Mouse (Mus musculus): ENCODE results near the gene Wnt10a.
"Not testable (repeated sequence)": the region's sequence is repeated elsewhere in the genome, so short reads cannot be mapped to it uniquely, and the experiment has no call there.

Gene Wnt10a

GRCm38 (mm10) chr1:74814931-74815647, 23.8 kb downstream of the Wnt10a start:
- no peak for DNase-seq (ENCODE audit: low spot score in 2 of 2)

GRCm38 (mm10) chr1:74815965-74816364, 24.6 kb downstream of the Wnt10a start:
- not testable (repeated sequence) for DNase-seq (ENCODE audit: low spot score in 2 of 2)

GRCm38 (mm10) chr1:74816612-74817199, 25.4 kb downstream of the Wnt10a start:
- DNase-seq (ENCODE audit: low spot score in 2 of 2): peak; percentile 85 to 88

GRCm38 (mm10) chr1:74817219-74817618, 25.9 kb downstream of the Wnt10a start:
- DNase-seq (ENCODE audit: low spot score in 2 of 2): no peak

- DNase-seq (ENCODE audit: low spot score in 2 of 2): no peak
Observed at GRCm38 (mm10) chr1:74818509-74818908, 27.2 kb downstream of the Wnt10a start.

GRCm38 (mm10) chr1:74823598-74823997, 32.3 kb downstream of the Wnt10a start:
- DNase-seq (ENCODE audit: low spot score in 2 of 2): not testable (repeated sequence)

GRCm38 (mm10) chr1:74824518-74825302, 33.4 kb downstream of the Wnt10a start:
- peak; percentile 71 to 84 for DNase-seq (ENCODE audit: low spot score in 2 of 2)

GRCm38 (mm10) chr1:74830061-74830460, 38.7 kb downstream of the Wnt10a start:
- peak; percentile 56 to 86 for DNase-seq (ENCODE audit: low spot score in 2 of 2)

GRCm38 (mm10) chr1:74833255-74833654, 41.9 kb downstream of the Wnt10a start:
- no peak for DNase-seq (ENCODE audit: low spot score in 2 of 2)

GRCm38 (mm10) chr1:74843090-74843489, 51.8 kb downstream of the Wnt10a start:
- peak in 1 of 2 experiments; percentile 20 for DNase-seq (ENCODE audit: low spot score in 2 of 2)

- DNase-seq (ENCODE audit: low spot score in 2 of 2): no peak
Observed at GRCm38 (mm10) chr1:74846341-74846740, 55.0 kb downstream of the Wnt10a start.

GRCm38 (mm10) chr1:74848946-74849345, 57.6 kb downstream of the Wnt10a start:
- peak in 1 of 2 experiments; percentile 34 for DNase-seq (ENCODE audit: low spot score in 2 of 2)

- DNase-seq (ENCODE audit: low spot score in 2 of 2): peak; percentile 84 to 89
Observed at GRCm38 (mm10) chr1:74850251-74850650, 58.9 kb downstream of the Wnt10a start.

GRCm38 (mm10) chr1:74851001-74851775, 59.9 kb downstream of the Wnt10a start:
- peak in 1 of 2 experiments; percentile 45 for DNase-seq (ENCODE audit: low spot score in 2 of 2)
